Mouse (Mus musculus) myocyte (in vitro differentiated cells): ENCODE measurements around the gene Ctu2. TPM values are rescaled to one million over a fixed set of nuclear protein-coding genes. Genes with fewer than 3 reads are reported as not detected.

Experiments
- H3K27me3 ChIP-seq: one replicate; pipeline ENCODE4 v1.6.1; 2011; ENCODE audit not compliant: control insufficient read depth, insufficient read depth, insufficient read length
- H3K36me3 ChIP-seq: one replicate; pipeline ENCODE4 v1.6.1; 2011; ENCODE audit not compliant: control insufficient read depth, insufficient read depth
- H3K4me2 ChIP-seq: one replicate; pipeline ENCODE4 v1.6.1; 2011; ENCODE audit warnings: low read depth, control low read depth
- H3K4me3 ChIP-seq: one replicate; pipeline ENCODE4 v1.5.1; 2011; ENCODE audit warnings: mild to moderate bottlenecking, control low read depth, moderate library complexity
- H3K79me2 ChIP-seq: one replicate; pipeline ENCODE4 v1.6.1; 2011; ENCODE audit not compliant: control insufficient read depth, insufficient read depth
- H3ac ChIP-seq: one replicate; pipeline ENCODE4 v1.6.1; 2011; ENCODE audit not compliant: control insufficient read depth, insufficient read length
- CEBPB ChIP-seq: IDR thresholded peaks from 2 replicates; pipeline ENCODE4 v1.6.1; 2011; ENCODE audit warnings: mild to moderate bottlenecking, moderate library complexity; ENCODE audit not compliant: poor library complexity, insufficient read depth, severe bottlenecking
- E2F4 ChIP-seq: IDR thresholded peaks from one replicate; pipeline ENCODE4 v1.6.1; 2011; ENCODE audit warnings: mild to moderate bottlenecking, control low read depth, moderate library complexity; ENCODE audit not compliant: insufficient read depth
- MAX ChIP-seq: IDR thresholded peaks from one replicate; pipeline ENCODE4 v1.6.1; 2011; ENCODE audit warnings: low read depth, mild to moderate bottlenecking, control low read depth
- MYOD1 ChIP-seq, 3 experiments: IDR thresholded peaks; one replicate each; pipeline ENCODE4 v1.6.1; 2011; ENCODE audit warnings: control low read depth in 2 of 3, low read depth in 2 of 3, mild to moderate bottlenecking in 2 of 3, moderate library complexity in 1 of 3; ENCODE audit not compliant: insufficient read length in 2 of 3, control insufficient read depth in 1 of 3
- MYOG ChIP-seq, 3 experiments: IDR thresholded peaks; one replicate each; pipeline ENCODE4 v1.6.1; 2011; ENCODE audit warnings: control low read depth in 2 of 3, low read depth in 2 of 3, mild to moderate bottlenecking in 2 of 3; ENCODE audit not compliant: insufficient read length in 2 of 3, control insufficient read depth in 1 of 3, insufficient read depth in 1 of 3
- POLR2A ChIP-seq: IDR thresholded peaks from one replicate; pipeline ENCODE4 v1.6.1; 2011; ENCODE audit warnings: low read depth, mild to moderate bottlenecking, control low read depth, moderate library complexity; ENCODE audit not compliant: insufficient read length
- POLR2AphosphoS2 ChIP-seq: IDR thresholded peaks from one replicate; pipeline ENCODE4 v1.6.1; 2011; ENCODE audit warnings: low read depth, control low read depth; ENCODE audit not compliant: insufficient read length
- REST ChIP-seq: IDR thresholded peaks from one replicate; pipeline ENCODE4 v1.6.1; 2011; ENCODE audit warnings: mild to moderate bottlenecking, control low read depth, moderate library complexity; ENCODE audit not compliant: insufficient read depth, insufficient read length
- SRF ChIP-seq: IDR thresholded peaks from one replicate; pipeline ENCODE4 v1.6.1; 2011; ENCODE audit warnings: low read depth; ENCODE audit not compliant: control insufficient read depth, insufficient read length
- TCF12 ChIP-seq: IDR thresholded peaks from one replicate; pipeline ENCODE4 v1.6.1; 2011; ENCODE audit warnings: mild to moderate bottlenecking, control low read depth; ENCODE audit not compliant: poor library complexity, insufficient read depth, severe bottlenecking
- TCF3 ChIP-seq: IDR thresholded peaks from one replicate; pipeline ENCODE4 v1.6.1; 2011; ENCODE audit warnings: low read depth, control low read depth; ENCODE audit not compliant: insufficient read length
- USF1 ChIP-seq: IDR thresholded peaks from one replicate; pipeline ENCODE4 v1.6.1; 2011; ENCODE audit warnings: low read depth, mild to moderate bottlenecking, control low read depth, moderate library complexity
- polyA plus RNA-seq: library from polyadenylated mRNA; unstranded; fragments of >200 nt; fragmentation: generic; extraction: Trizol; gene quantifications from one replicate; pipeline ENCODE4 v1.2.1, GENCODE M21; 2012; ENCODE audit warnings: missing spikeins

Ctu2 gene
- 31.5 TPM for polyA plus RNA-seq

DNA sequence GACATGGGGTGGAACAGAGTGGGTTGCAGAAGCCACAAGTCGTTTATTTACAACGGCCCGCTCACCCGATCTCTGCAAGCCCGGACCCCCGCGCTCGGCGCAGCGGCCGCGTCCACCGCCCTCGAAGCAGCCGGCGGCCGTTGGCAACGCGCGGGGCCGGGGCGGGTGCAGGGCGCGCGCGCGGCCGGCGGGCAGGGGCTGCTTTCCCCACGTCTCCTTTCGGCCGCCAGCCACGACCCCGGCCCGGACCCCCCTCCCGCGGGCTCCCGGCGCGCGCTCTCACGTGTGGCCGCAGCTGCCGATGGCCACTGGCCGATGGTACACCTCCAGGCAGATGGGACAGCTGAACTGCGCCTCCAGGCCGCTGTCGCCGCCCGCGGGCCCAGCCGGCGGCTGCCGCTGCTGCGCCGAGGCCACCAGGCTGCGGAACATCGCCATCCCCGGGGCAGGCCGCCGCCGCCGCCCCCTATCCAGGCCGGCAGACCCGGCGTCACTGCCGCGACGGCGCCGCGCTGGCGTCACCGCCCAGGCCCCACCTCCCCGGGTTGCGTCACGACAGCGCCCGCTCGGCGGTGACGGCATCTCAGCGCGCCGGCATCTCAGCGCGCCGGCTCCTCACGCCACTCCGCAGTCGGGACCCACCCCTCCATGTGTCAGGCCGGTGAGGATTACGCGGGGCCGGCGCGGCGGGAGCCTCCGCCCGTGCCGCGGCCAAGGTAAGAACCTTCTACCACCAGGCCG lies at the start of gene Ctu2, which contains the start of gene Rnf166:
Ctu2 (plus strand) TSS at position 564 of the 741 bp plus-strand sequence.
Rnf166 (minus strand) TSS at position 485 of the 741 bp plus-strand sequence.
- Histone ChIP-seq H3K4me3 (peak within 1 kb of the TSS; percentile 56), H3ac (peak within 1 kb of the TSS; percentile 95), H3K79me2 (peaks cover 23% of the 10 kb centered on the region), H3K27me3 (no peaks in the 10 kb centered on the region), H3K4me2 (peak within 1 kb of the TSS; percentile 94), H3K36me3 (peaks cover 9% of the 10 kb centered on the region)
- TF ChIP-seq TCF3 (no peak), USF1 (no peak), POLR2A (peak; percentile 92), CEBPB (no peak), E2F4 (peak; percentile 6), MYOG (IDR thresholded peaks at IDR 0.05; ENCODE audit: control insufficient read depth in 1 of 3, insufficient read depth in 1 of 3, insufficient read length in 2 of 3, low read depth in 2 of 3) (peak in 1 of 3 experiments; percentile 46), MYOD1 (IDR thresholded peaks at IDR 0.05; ENCODE audit: control insufficient read depth in 1 of 3, insufficient read length in 2 of 3, low read depth in 2 of 3) (peak in 2 of 3 experiments; percentile 3 to 6), SRF (peak; percentile 93), POLR2AphosphoS2 (peak; percentile 83), TCF12 (no peak), MAX (no peak), REST (no peak)

DNA sequence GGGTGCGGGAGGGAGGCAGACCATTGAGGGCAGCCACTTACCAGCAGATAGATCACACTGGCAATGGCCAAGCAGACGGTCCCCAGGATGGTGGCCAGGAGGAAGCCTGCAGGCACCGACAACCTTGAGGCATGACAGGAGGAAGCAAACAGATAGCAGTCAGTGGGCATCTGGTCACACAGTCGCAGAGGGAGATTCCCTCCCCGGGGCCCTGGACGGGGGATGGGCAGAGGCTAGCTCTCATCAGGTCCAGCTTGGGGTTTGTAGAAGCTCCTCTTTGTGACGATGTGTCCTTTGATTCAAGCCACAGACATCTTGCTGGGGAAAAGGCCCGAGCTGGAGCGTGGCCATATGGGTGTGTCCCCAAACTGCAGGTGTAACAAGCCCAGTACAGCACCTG lies 49.8 kb upstream of the Ctu2 start:
- no peak overlapping the region for H3ac ChIP-seq
- no peak overlapping the region for H3K4me2 ChIP-seq
- no peak overlapping the region for H3K4me3 ChIP-seq
- H3K79me2 ChIP-seq = no peaks in the 10 kb centered on the region
- no peaks in the 10 kb centered on the region for H3K36me3 ChIP-seq
- TF ChIP-seq TCF12 = no peak
- TF ChIP-seq MAX = no peak
- no peak for TF ChIP-seq CEBPB
- TF ChIP-seq USF1 = no peak
- no peak for TF ChIP-seq POLR2AphosphoS2
- TF ChIP-seq POLR2A = no peak
- no peak for TF ChIP-seq REST
- no peak for TF ChIP-seq MYOD1 (IDR thresholded peaks at IDR 0.05; ENCODE audit: control insufficient read depth in 1 of 3, insufficient read length in 2 of 3, low read depth in 2 of 3)
- no peak for TF ChIP-seq SRF
- no peak for TF ChIP-seq E2F4
- no peak for TF ChIP-seq TCF3
- no peak for TF ChIP-seq MYOG (IDR thresholded peaks at IDR 0.05; ENCODE audit: control insufficient read depth in 1 of 3, insufficient read depth in 1 of 3, insufficient read length in 2 of 3, low read depth in 2 of 3)
- H3K27me3 ChIP-seq = no peaks in the 10 kb centered on the region

DNA sequence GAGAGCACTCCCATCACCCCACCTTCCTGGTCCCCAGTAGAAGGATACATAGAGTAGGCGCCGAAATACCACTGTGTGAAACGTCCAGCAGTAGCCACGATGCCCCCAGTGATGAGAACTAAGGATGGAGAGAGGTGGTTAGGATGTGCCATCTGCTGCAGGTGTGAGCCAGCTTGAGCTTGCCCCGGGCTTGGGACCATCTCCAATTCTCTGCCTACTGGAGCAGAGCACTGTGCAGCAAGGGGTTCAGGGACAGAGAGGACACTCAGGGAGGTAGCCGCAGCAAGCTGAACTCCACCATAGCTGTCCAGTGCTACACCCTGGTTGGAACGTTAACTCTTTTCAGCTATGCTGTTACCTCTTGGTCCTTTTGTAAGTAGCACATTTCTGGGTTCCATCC lies 48.3 kb upstream of the Ctu2 start:
- TF ChIP-seq REST (no peak), USF1 (no peak)
- no peak overlapping the region for H3K4me3 ChIP-seq
- H3K79me2 ChIP-seq = no peaks in the 10 kb centered on the region
- no peaks in the 10 kb centered on the region for H3K27me3 ChIP-seq
- no peak overlapping the region for H3K4me2 ChIP-seq
- no peak overlapping the region for H3ac ChIP-seq
- no peaks in the 10 kb centered on the region for H3K36me3 ChIP-seq

DNA sequence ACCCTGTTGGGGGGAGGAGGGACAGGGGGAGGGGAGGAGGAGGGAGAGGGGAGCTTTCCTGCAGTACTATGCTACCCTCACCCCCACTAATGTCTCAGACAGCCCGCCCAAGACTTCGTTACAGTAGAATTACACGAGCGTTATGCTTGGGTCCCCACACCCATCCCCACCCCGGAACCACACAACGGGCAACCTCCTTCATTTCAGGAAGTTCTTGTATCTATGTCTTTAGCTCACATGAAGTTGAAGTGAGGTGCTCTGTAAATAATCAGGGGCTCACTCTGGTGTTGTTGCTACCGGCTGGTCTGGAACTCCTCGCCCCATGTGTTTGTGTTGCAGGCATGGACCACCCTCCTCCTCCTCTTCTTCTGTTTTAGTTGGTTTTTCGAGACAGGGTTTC lies 47.8 kb upstream of the Ctu2 start:
- TF ChIP-seq TCF3 = no peak
- no peak for TF ChIP-seq MAX
- TF ChIP-seq USF1 = no peak
- TF ChIP-seq SRF = no peak
- no peak for TF ChIP-seq POLR2AphosphoS2
- TF ChIP-seq POLR2A = no peak
- no peak for TF ChIP-seq MYOG (IDR thresholded peaks at IDR 0.05; ENCODE audit: control insufficient read depth in 1 of 3, insufficient read depth in 1 of 3, insufficient read length in 2 of 3, low read depth in 2 of 3)
- no peak for TF ChIP-seq TCF12
- TF ChIP-seq CEBPB = no peak
- no peak for TF ChIP-seq REST
- no peak for TF ChIP-seq E2F4
- TF ChIP-seq MYOD1 (IDR thresholded peaks at IDR 0.05; ENCODE audit: control insufficient read depth in 1 of 3, insufficient read length in 2 of 3, low read depth in 2 of 3) = no peak
- H3K36me3 ChIP-seq = no peaks in the 10 kb centered on the region
- no peak overlapping the region for H3K4me3 ChIP-seq
- no peaks in the 10 kb centered on the region for H3K79me2 ChIP-seq
- H3ac ChIP-seq = no peak overlapping the region
- no peaks in the 10 kb centered on the region for H3K27me3 ChIP-seq
- H3K4me2 ChIP-seq = no peak overlapping the region

DNA sequence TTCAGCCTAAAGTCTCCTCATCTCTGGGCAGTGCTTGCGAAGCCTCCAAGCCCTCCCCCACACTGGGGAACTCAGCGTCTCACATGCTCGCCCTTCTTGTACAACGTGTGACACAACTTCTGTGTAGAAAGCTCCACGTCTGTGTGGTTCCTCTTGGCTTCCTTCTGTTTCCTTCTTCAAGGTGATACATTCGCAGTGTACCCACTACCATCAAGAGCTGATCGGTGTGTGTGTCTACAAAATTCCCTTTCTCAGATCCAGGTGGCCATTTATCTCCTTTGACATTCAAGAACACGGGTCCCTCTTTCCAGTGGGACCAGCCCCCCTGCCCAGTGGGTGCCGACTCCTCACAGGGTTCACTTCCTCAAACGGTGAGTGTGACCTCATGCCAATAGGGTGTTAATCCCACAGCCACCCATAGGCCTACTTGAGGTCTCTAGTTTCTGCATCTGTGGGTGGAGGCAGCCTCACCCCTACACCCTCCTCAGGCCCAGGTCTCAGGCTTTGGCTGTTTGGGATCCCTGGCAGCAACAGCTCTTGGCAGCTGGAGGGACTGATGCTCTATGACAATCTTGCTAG lies 45.8 kb upstream of the Ctu2 start:
- TF ChIP-seq TCF12 = no peak
- no peak for TF ChIP-seq REST
- no peak for TF ChIP-seq SRF
- no peak for TF ChIP-seq POLR2A
- TF ChIP-seq USF1 = no peak
- TF ChIP-seq MYOG (IDR thresholded peaks at IDR 0.05; ENCODE audit: control insufficient read depth in 1 of 3, insufficient read depth in 1 of 3, insufficient read length in 2 of 3, low read depth in 2 of 3) = no peak
- no peak for TF ChIP-seq POLR2AphosphoS2
- no peak for TF ChIP-seq MAX
- no peak for TF ChIP-seq MYOD1 (IDR thresholded peaks at IDR 0.05; ENCODE audit: control insufficient read depth in 1 of 3, insufficient read length in 2 of 3, low read depth in 2 of 3)
- TF ChIP-seq CEBPB = no peak
- Histone ChIP-seq H3K27me3 (no peaks in the 10 kb centered on the region), H3K4me2 (peak overlapping the region; percentile 6), H3ac (no peak overlapping the region), H3K4me3 (no peak overlapping the region), H3K36me3 (no peaks in the 10 kb centered on the region), H3K79me2 (no peaks in the 10 kb centered on the region)
